Mouse (Mus musculus): ENCODE results near the gene Lman2l. TPM values are rescaled to one million over a fixed set of nuclear protein-coding genes. Genes with fewer than 3 reads are reported as not detected.

Gene Lman2l
- total and polyA plus RNA-seq, 2 experiments: 5.1 to 9.3 TPM

GRCm38 (mm10) chr1:36454055-36454815 is 9.2 kb upstream of the Lman2l start:
- Histone ChIP-seq H3K79me2 (ENCODE audit: control insufficient read depth, insufficient read depth, low read length) (no peaks in the 10 kb centered on the region), H3K27me3 (ENCODE audit: control insufficient read depth, insufficient read depth, low read length) (no peaks in the 10 kb centered on the region)
- TF ChIP-seq POLR2A (IDR thresholded peaks at IDR 0.05; ENCODE audit: extremely low read depth, insufficient read depth, low read length) (no peak), CTCF (IDR thresholded peaks at IDR 0.05; ENCODE audit: low read depth, low read length) (peak; percentile 62)

DNA sequence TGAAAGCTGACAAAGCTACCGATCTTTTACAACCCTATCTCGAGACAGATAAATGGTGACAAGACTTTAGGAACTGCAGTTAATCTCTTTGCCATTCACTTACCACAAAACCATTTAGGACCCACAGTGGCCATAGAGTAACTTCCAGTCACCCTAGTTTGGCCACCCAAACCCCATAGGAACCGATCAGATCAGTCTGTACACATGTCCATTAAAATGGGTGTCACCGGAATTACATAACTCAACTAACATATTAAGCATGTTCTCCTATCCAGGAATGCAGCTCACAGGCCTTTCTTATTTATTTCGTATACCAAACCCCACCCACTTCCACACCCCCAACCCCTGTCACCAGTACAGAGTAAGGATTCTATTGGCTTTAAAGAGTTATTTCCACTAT is 1.8 kb upstream of the Lman2l start:
- WGBS: 85% methylated on average over 5 of the region's 5 CpGs
- no peak for TF ChIP-seq CTCF (IDR thresholded peaks at IDR 0.05; ENCODE audit: low read depth, low read length)
- no peak for TF ChIP-seq POLR2A (IDR thresholded peaks at IDR 0.05; ENCODE audit: extremely low read depth, insufficient read depth, low read length)
- Histone ChIP-seq H3K36me3 (ENCODE audit: control insufficient read depth, insufficient read depth, low read length) (no peaks in the 10 kb centered on the region; the same call in 1 of the 2 replicates), H3K9ac (ENCODE audit: low read depth, low read length) (no peak overlapping the region), H3K27ac (replicated peaks; ENCODE audit: insufficient read depth, low read depth, low read length) (no peak overlapping the region), H3K4me1 (ENCODE audit: control insufficient read depth, insufficient read depth, low read length) (no peaks in the 10 kb centered on the region), H3K4me3 (ENCODE audit: insufficient read depth, low read depth, low read length) (no peak overlapping the region), H3K27me3 (ENCODE audit: control insufficient read depth, insufficient read depth, low read length) (no peaks in the 10 kb centered on the region), H3K79me2 (ENCODE audit: control insufficient read depth, insufficient read depth, low read length) (no peaks in the 10 kb centered on the region)
- DNase-seq (ENCODE audit: extremely low read depth, low read depth, low spot score): no peak

More at GRCm38 (mm10) chr1:36454055-36454815, 9.2 kb upstream of the Lman2l start:
- Histone ChIP-seq H3K4me1 (ENCODE audit: control insufficient read depth, insufficient read depth, low read length) (no peaks in the 10 kb centered on the region), H3K9ac (ENCODE audit: low read depth, low read length) (no peak overlapping the region), H3K27ac (replicated peaks; ENCODE audit: insufficient read depth, low read depth, low read length) (no peak overlapping the region), H3K4me3 (ENCODE audit: insufficient read depth, low read depth, low read length) (no peak overlapping the region), H3K36me3 (ENCODE audit: control insufficient read depth, insufficient read depth, low read length) (no peaks in the 10 kb centered on the region)
- DNase-seq (ENCODE audit: extremely low read depth, low read depth, low spot score): no peak
- WGBS: 93% methylated on average over 6 of the region's 6 CpGs

DNA sequence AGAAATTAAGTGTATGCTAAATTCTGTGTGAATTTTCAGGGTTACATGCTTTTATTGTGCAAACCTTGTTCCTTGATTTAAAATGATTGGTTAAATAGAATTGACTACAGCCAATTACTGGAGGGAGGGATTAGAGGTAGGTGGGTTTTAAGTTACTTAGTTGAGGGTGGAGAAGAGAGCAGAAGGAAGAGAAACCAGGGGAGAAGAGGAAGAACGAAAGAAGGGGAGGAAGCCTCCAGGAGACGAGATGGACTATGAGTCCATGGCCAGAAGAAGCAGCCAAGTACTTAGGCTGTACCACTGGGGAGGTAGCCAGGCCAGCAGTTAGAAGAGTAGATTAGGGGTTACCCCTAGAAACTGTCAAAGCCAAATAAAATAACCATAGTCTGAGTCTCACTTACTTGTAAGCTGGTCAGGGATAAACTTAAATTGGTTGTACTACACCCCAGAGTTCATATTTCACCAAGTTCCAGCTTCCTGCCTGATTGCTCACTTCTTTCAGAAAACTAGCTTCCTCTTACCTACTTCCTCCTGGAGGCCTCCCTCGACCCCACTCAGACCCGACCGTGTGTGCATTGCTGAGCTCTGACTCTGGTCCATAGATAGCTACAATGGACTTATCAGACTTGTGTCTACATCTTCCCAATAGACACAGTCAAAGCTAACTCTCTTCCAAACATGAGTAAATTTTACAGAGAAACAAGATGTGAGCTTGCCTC is 1.2 kb upstream of the Lman2l start:
- DNase-seq (ENCODE audit: extremely low read depth, low read depth, low spot score): peak; percentile 25
- Histone ChIP-seq H3K4me1 (ENCODE audit: control insufficient read depth, insufficient read depth, low read length) (no peaks in the 10 kb centered on the region), H3K27ac (replicated peaks; ENCODE audit: insufficient read depth, low read depth, low read length) (no peak overlapping the region), H3K36me3 (ENCODE audit: control insufficient read depth, insufficient read depth, low read length) (no peaks in the 10 kb centered on the region; the same call in 1 of the 2 replicates), H3K9ac (ENCODE audit: low read depth, low read length) (no peak overlapping the region), H3K4me3 (ENCODE audit: insufficient read depth, low read depth, low read length) (no peak overlapping the region), H3K79me2 (ENCODE audit: control insufficient read depth, insufficient read depth, low read length) (no peaks in the 10 kb centered on the region), H3K27me3 (ENCODE audit: control insufficient read depth, insufficient read depth, low read length) (no peaks in the 10 kb centered on the region)
- no peak for TF ChIP-seq POLR2A (IDR thresholded peaks at IDR 0.05; ENCODE audit: extremely low read depth, insufficient read depth, low read length)
- no peak for TF ChIP-seq CTCF (IDR thresholded peaks at IDR 0.05; ENCODE audit: low read depth, low read length)
- WGBS: 83% methylated on average over 5 of the region's 5 CpGs

DNA sequence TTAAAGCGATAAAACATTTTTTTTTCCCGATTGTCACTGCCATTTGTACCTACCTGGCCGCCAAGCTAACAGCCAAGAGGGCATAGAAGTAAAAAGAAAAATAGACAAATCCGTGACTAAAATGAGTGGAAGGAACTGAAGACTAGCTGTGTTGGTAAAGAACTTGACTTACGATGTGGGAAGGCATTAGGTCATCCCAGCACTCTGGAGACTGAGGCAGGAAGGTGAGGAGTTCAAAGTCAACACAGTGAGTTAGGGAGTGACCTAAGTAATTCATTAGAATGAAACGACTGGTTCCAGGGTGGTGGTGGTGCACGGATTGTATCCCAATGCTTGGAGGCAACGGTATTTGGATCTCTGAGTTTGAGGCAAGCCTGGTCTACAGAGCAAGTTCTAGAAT is 437 bp upstream of the Lman2l start:
- Histone ChIP-seq H3K27ac (replicated peaks; ENCODE audit: insufficient read depth, low read depth, low read length) (no peak overlapping the region), H3K4me3 (ENCODE audit: insufficient read depth, low read depth, low read length) (no peak overlapping the region), H3K9ac (ENCODE audit: low read depth, low read length) (no peak overlapping the region), H3K79me2 (ENCODE audit: control insufficient read depth, insufficient read depth, low read length) (no peaks in the 10 kb centered on the region), H3K36me3 (ENCODE audit: control insufficient read depth, insufficient read depth, low read length) (no peaks in the 10 kb centered on the region; the same call in 1 of the 2 replicates), H3K4me1 (ENCODE audit: control insufficient read depth, insufficient read depth, low read length) (no peaks in the 10 kb centered on the region), H3K27me3 (ENCODE audit: control insufficient read depth, insufficient read depth, low read length) (no peaks in the 10 kb centered on the region)
- DNase-seq (ENCODE audit: extremely low read depth, low read depth, low spot score): no peak
- WGBS: 50% methylated on average over 8 of the region's 8 CpGs
- TF ChIP-seq POLR2A (IDR thresholded peaks at IDR 0.05; ENCODE audit: extremely low read depth, insufficient read depth, low read length) (no peak), CTCF (IDR thresholded peaks at IDR 0.05; ENCODE audit: low read depth, low read length) (no peak)

DNA sequence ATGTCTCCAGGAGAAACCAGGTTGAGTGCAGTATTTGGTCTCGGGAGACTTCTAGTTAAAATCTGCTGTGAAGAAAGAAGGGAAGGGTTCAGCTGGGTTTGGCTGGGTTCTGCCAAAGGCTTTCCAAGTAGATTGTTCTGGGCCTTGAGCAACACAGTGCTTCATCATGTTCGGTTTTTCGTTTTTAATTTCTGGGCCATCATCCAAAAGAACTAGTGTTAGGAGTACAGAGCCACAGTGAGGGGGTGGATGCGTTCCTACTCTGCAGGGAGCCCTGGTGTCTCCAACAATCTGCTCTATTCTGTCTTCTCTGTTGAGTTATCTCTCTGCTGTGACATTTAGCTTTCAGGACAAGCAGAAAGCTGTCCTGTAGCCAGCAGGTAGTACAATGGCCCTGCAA is 4.0 kb downstream of the Lman2l start:
- TF ChIP-seq CTCF (IDR thresholded peaks at IDR 0.05; ENCODE audit: low read depth, low read length): no peak
- no peak for TF ChIP-seq POLR2A (IDR thresholded peaks at IDR 0.05; ENCODE audit: extremely low read depth, insufficient read depth, low read length)
- WGBS: 48% methylated on average over 4 of the region's 4 CpGs
- H3K4me3 ChIP-seq (ENCODE audit: insufficient read depth, low read depth, low read length): no peak overlapping the region
- no peak overlapping the region for H3K27ac ChIP-seq (replicated peaks; ENCODE audit: insufficient read depth, low read depth, low read length)
- peaks cover 19% of the 10 kb centered on the region for H3K36me3 ChIP-seq (ENCODE audit: control insufficient read depth, insufficient read depth, low read length)
- H3K79me2 ChIP-seq (ENCODE audit: control insufficient read depth, insufficient read depth, low read length): no peaks in the 10 kb centered on the region
- no peaks in the 10 kb centered on the region for H3K27me3 ChIP-seq (ENCODE audit: control insufficient read depth, insufficient read depth, low read length)
- no peak for DNase-seq (ENCODE audit: extremely low read depth, low read depth, low spot score)
- H3K9ac ChIP-seq (ENCODE audit: low read depth, low read length): no peak overlapping the region
- H3K4me1 ChIP-seq (ENCODE audit: control insufficient read depth, insufficient read depth, low read length): no peaks in the 10 kb centered on the region
